In genomic region chr19:53313684-53314443, GRCm38 (mm10) we compare ENCODE assay signal across 8 mouse cellular contexts. TPM values are rescaled to one million over a fixed set of nuclear protein-coding genes. Genes with fewer than 3 reads are reported as not detected.
DNase-seq lines count a peak whose midpoint lies in the region; ATAC-seq lines count a peak whose summit lies in the region.

No protein-coding gene starts in this region.

- peak overlapping the region; percentile 98 for H3K9ac ChIP-seq in heart, embryonic 14.5 days (ENCODE audit: low read length)
- peak overlapping the region; percentile 97 for H3K9ac ChIP-seq in liver, embryonic 13.5 days
- peak overlapping the region; percentile 90 for H3K9ac ChIP-seq in stomach, embryonic 16.5 days (ENCODE audit: low read length)

- peak; percentile 95 for DNase-seq in c-Kit-negative CD71-positive TER-119-positive erythroid progenitor cells, embryonic 14.5 days (ENCODE audit: low read depth, low spot score)
- peak; percentile 99 for DNase-seq in fibroblast of lung, adult 2 months (ENCODE audit: low read depth)
- peak; percentile 100 for DNase-seq in kidney, postnatal 14 days
- peak; percentile 99 for DNase-seq in liver, embryonic 13.5 days
- peak; percentile 99 for DNase-seq in neural tube, embryonic 10.5 days (ENCODE audit: extremely low spot score, low spot score)

- H3K4me2 ChIP-seq in heart, embryonic 14.5 days (ENCODE audit: low read length): peak overlapping the region; percentile 94
- peak overlapping the region; percentile 100 for H3K4me2 ChIP-seq in liver, embryonic 13.5 days
- peak overlapping the region; percentile 92 for H3K4me2 ChIP-seq in stomach, embryonic 16.5 days (ENCODE audit: low read depth, low read length)

- peak overlapping the region; percentile 98 to 99 for H3K27ac ChIP-seq in heart, embryonic 14.5 days (replicated peaks in 1 of 2; ENCODE audit: control insufficient read depth in 1 of 2, insufficient read depth in 1 of 2, low read depth in 2 of 2, low read length in 2 of 2)
- H3K27ac ChIP-seq in liver, embryonic 13.5 days: peak overlapping the region; percentile 95
- peak overlapping the region; percentile 97 for H3K27ac ChIP-seq in stomach, embryonic 16.5 days (ENCODE audit: low read length)

- peak overlapping the region; percentile 70 to 84 for H3K4me3 ChIP-seq in heart, embryonic 14.5 days (ENCODE audit: control insufficient read depth in 1 of 2, insufficient read depth in 1 of 2, low read depth in 1 of 2, low read length in 2 of 2)
- H3K4me3 ChIP-seq in liver, embryonic 13.5 days (replicated peaks): peak overlapping the region; percentile 96
- peak overlapping the region; percentile 86 for H3K4me3 ChIP-seq in stomach, embryonic 16.5 days (replicated peaks; ENCODE audit: low read length)

- WGBS in heart, embryonic 14.5 days: under 1% methylated on average over 52 of the region's 52 CpGs
- under 1% methylated on average over 52 of the region's 52 CpGs for WGBS in liver, embryonic 13.5 days (ENCODE audit: insufficient replicate concordance)
- under 1% methylated on average over 52 of the region's 52 CpGs for WGBS in stomach, embryonic 16.5 days

- no peaks in the 10 kb centered on the region for H3K9me3 ChIP-seq in heart, embryonic 14.5 days (ENCODE audit: control insufficient read depth, low read length)
- H3K9me3 ChIP-seq in liver, embryonic 13.5 days (replicated peaks): no peaks in the 10 kb centered on the region
- no peaks in the 10 kb centered on the region for H3K9me3 ChIP-seq in stomach, embryonic 16.5 days (replicated peaks; ENCODE audit: control insufficient read depth, low read length)

- peaks cover 18 to 27% of the 10 kb centered on the region in 2 experiments for H3K4me1 ChIP-seq in heart, embryonic 14.5 days (ENCODE audit: control insufficient read depth in 2 of 2, insufficient read depth in 2 of 2, low read length in 2 of 2)
- H3K4me1 ChIP-seq in liver, embryonic 13.5 days (replicated peaks): peaks cover 54% of the 10 kb centered on the region
- peaks cover 31% of the 10 kb centered on the region for H3K4me1 ChIP-seq in stomach, embryonic 16.5 days (ENCODE audit: control insufficient read depth, insufficient read depth, low read length)

- no peaks in the 10 kb centered on the region for H3K36me3 ChIP-seq in heart, embryonic 14.5 days (ENCODE audit: control insufficient read depth, insufficient read depth, low read length)
- no peaks in the 10 kb centered on the region for H3K36me3 ChIP-seq in liver, embryonic 13.5 days
- H3K36me3 ChIP-seq in stomach, embryonic 16.5 days (ENCODE audit: control insufficient read depth, insufficient read depth, low read length): no peaks in the 10 kb centered on the region

- peak; percentile 72 for ATAC-seq in CD4-positive, CD25-positive, alpha-beta regulatory T cell, adult 4 months
- ATAC-seq in heart, embryonic 14.5 days (ENCODE audit: insufficient number of reproducible peaks, insufficient read depth, low FRiP score, low read depth): peak; percentile 82
- ATAC-seq in liver, embryonic 13.5 days (ENCODE audit: low read depth): peak; percentile 81
- ATAC-seq in stomach, embryonic 16.5 days (ENCODE audit: insufficient read depth, low FRiP score): peak; percentile 90

- H3K27me3 ChIP-seq in heart, embryonic 14.5 days (ENCODE audit: control insufficient read depth, insufficient read depth, low read length): no peaks in the 10 kb centered on the region
- no peaks in the 10 kb centered on the region for H3K27me3 ChIP-seq in liver, embryonic 13.5 days
- H3K27me3 ChIP-seq in stomach, embryonic 16.5 days (ENCODE audit: control insufficient read depth, insufficient read depth, low read length): no peaks in the 10 kb centered on the region

RNA-seq across cellular contexts. Expression of gene Mxi1, which starts 3.5 kb away (rescaled TPM):
- 1 to 10 TPM; 4.8 to 6.2 TPM for polyA plus RNA-seq in CD4-positive, CD25-positive, alpha-beta regulatory T cell, adult 4 months (2017; shearing (Covaris generic))
- 46.0 and 49.7 TPM in 2 replicates for polyA plus RNA-seq in heart, embryonic 14.5 days (2014; fragmentation: Nextera tagmentation; extraction: Ambion mirVana)
- polyA plus RNA-seq in liver, embryonic 13.5 days (2015; fragmentation: Nextera tagmentation; extraction: Ambion mirVana): 31.0 and 33.3 TPM in 2 replicates
- polyA plus RNA-seq in stomach, embryonic 16.5 days (2015; fragmentation: Nextera tagmentation; extraction: Ambion mirVana): 15.8 and 15.9 TPM in 2 replicates

RNA-seq across cellular contexts. Expression of gene Gm10197, which starts 57.7 kb away (rescaled TPM):
- polyA plus RNA-seq in CD4-positive, CD25-positive, alpha-beta regulatory T cell, adult 4 months (2017; shearing (Covaris generic)): not detected
- polyA plus RNA-seq in heart, embryonic 14.5 days (2014; fragmentation: Nextera tagmentation; extraction: Ambion mirVana): not detected in 2 replicates
- polyA plus RNA-seq in liver, embryonic 13.5 days (2015; fragmentation: Nextera tagmentation; extraction: Ambion mirVana): not detected in 2 replicates
- not detected in 2 replicates for polyA plus RNA-seq in stomach, embryonic 16.5 days (2015; fragmentation: Nextera tagmentation; extraction: Ambion mirVana)

Comparison
In these comparisons a context has a peak if more than half of its experiments do, and no peak if none do; other contexts are left out.
1. Peak in every context shown above with its lines: DNase-seq, ATAC-seq, H3K4me3 ChIP-seq and H3K27ac ChIP-seq.